Mouse (Mus musculus) kidney, adult 11 months (tissue): ENCODE measurements around the gene Exosc8.
"Not testable (repeated sequence)": the region's sequence is repeated elsewhere in the genome, so short reads cannot be mapped to it uniquely, and the experiment has no call there.

Source experiments
- DNase-seq: peaks from one replicate; pipeline ENCODE4 v3.0.0; 2022

The Exosc8 gene

DNA sequence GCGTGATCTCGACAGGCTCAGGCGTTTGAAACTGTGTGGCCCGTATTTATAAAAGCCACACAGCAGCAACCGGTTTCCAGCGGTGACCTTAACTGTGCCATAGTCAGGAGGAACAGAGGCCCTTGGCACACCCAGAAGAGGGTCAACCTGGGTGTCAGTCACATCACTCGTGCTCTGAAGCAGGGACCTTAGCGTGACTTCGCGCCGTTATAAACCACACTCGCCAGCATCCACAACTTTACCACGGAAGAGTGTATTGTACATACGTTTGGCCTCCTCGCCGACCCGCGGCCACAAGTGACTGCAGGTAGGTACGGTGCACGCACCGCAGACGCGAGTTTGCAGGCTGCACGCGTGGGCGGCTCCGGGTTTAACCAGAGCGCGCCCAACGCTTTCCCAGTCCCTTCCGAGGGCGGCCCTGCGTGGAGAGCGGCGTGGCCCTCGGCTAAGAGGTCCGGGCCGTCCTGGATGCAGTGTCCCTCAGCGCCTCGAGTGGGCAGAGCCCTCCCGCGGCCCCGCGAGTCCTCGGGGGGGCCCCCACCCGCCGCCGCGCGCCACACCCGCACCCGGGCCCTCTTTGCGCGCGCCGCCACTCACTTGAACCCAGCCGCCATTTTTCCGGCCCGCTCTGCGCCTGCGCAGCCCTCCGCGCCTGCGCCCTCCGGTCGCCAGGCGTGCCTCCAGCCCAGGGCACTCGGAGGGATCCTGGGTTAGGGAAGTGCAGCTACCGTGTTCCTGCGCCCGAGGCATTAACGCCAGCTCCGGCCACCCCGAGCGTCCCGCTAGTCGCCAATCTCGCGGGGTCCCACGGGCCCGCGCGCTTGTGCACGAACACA, 564 bp downstream of the Exosc8 start:
- peak; percentile 85 for DNase-seq

DNA sequence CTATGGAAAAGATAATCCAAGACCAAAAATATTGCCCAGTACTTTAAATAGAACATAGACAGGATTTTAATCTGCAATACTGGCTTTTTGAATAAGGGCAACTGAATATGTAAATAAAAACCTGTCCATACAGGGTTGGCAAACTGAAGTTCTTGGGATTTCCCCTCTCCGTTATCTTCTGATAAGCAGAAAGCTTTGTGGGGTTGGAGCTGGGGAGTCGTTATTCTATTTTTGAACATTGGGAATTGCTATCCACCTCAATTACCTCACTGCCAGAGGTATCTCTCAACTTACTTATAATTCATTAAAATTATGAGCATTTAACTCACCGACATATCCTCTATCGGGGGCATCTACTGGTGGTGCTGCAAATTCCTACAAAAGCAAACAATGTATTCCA, 2.8 kb downstream of the Exosc8 start:
- DNase-seq = no peak

DNA sequence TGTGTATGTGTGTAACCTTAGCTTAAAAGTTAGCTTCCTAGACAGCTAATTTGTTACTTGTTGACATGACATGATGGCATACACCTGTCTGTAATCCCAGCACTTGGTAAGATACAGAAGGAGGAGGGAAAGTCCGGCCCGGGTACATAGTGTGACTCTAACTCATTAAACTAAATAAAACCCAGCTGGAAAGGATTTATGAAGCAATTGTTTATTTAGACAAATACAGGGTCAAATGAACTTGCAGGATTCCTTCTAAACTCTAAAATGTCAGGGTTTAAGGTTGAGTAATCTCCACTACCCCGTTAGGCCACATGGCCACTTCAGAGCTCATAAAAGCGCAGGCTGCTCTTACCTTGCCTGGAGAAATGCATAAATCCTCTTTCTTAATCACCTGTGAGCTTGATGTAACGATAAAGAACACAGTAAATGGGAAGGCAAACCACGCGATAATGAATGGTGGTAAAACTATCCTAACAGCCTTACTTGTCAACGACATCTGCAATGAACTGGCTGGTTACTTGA, 3.5 kb downstream of the Exosc8 start:
- DNase-seq = no peak

- no peak for DNase-seq
Observed at GRCm38 (mm10) chr3:54728100-54728499, 7.1 kb downstream of the Exosc8 start.

DNA sequence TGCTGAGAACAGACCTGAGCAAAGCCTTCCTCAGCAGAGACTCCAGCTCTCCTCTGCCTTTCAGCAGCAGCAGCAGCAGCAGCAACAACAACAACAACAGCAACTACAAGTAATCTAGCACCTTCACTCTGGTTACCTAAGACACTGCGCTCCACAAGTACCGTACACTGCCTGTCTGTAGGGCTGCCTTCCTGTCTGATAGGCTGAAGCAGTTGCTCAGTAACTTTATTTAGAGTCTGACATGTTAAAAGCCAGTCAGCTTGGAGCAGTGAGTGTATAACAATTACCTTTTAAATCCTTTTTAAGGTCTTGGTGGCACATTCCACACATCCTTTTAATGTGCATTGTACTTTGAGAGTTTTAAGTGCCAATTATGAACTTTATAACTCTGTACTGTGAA, 7.6 kb downstream of the Exosc8 start:
- no peak for DNase-seq

DNA sequence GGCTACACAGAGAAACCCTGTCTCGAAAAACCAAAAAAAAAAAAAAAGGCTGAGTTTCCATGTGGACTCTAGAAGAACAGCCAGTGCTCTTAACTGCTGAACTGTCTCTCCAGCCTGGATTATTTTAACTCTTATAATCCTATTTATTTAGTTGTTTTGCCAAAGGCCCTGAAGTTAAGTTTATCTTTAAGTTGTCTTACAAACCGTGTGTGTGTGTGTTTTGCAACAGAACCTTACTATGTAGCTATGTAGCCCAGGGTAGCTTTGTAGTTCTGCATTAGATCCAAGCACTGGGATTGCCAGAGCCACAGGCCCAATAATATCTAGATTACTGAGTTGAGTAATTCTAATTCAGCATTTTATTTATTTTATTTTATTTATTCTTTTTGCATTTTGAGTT, 9.8 kb downstream of the Exosc8 start:
- no peak for DNase-seq

DNA sequence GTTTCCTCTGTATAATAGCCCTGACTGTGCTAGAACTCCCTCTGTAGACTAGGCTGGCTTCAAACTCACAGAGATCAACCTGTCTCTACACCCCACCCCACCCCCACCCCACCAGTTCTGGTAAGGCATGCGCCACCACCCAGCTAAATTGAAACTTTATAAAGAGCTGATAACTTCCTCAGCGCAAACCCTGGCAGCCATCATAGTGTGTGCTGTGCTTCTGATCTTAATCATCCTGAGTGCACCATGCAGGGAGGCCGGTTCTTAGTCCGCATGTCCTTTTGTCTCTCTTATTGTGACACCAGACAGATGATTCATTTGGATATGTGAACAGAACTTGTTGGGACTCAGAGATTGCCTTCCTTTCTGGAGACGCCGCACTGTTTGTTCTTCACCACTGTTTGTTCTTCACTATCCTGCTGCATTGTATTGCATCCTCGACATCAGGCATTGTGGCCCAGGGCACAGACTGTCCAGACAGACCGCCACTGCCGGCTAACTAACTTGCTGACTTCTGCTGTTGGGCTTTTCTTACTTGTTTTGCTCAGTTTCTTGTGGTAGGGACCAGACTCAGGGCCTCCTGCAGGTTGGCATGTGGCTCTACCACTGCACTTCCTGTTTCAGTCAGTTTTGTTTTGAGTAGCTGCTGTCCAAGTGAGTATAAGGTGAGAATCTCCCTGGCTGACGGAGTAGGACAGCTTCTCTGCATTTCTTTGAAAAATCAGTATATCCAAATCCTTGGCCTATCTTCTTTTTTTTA, 11.3 kb downstream of the Exosc8 start:
- DNase-seq = no peak

GRCm38 (mm10) chr3:54718947-54719346, 16.2 kb downstream of the Exosc8 start:
- DNase-seq = no peak

DNA sequence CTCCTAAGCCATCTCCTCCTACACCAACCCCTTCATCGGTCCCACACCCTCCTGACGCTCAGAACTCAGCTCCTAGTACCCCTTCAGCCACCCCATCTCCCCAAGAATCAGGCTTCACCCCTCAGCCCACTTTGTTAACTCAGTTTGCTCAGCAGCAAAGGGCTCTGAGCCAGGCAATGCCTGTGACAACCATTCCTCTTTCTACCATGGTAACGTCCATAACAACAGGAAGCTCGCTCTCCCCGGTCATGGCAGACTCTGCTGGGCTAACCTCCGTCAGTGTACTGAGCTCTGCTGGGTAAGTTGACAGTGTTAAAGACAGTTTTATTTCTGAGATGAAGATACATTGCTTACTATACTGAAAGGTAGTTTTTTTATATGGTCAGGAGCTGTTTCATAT, 17.8 kb downstream of the Exosc8 start:
- DNase-seq = no peak

- DNase-seq = no peak
Observed at GRCm38 (mm10) chr3:54715461-54715860, 19.7 kb downstream of the Exosc8 start.

- no peak for DNase-seq
Observed at GRCm38 (mm10) chr3:54714253-54714652, 20.9 kb downstream of the Exosc8 start, which contains the start of gene Gm21958. Gene Gm21958 (minus strand): TSS chr3:54714353.

DNA sequence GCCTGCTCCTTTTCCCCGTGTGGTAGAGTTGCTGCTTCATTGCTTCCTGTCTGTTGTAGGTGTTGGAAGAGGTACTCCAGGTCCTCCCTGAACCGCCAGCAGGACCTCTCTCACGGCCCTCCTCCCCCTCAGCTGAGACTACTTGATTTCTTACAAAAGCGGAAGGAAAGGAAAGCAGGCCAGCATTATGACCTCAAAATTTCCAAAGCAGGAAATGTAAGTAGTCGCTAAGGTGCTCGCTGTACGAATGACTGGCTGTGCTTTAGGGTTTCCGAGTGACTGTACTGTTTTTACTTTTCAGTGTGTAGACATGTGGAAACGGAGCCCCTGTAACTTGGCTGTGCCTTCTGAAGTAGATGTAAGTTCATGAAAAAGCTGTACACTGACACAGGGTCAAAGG, 26.2 kb downstream of the Exosc8 start:
- DNase-seq = no peak

- DNase-seq = not testable (repeated sequence)
Observed at GRCm38 (mm10) chr3:54704106-54704505, 31.1 kb downstream of the Exosc8 start.

DNA sequence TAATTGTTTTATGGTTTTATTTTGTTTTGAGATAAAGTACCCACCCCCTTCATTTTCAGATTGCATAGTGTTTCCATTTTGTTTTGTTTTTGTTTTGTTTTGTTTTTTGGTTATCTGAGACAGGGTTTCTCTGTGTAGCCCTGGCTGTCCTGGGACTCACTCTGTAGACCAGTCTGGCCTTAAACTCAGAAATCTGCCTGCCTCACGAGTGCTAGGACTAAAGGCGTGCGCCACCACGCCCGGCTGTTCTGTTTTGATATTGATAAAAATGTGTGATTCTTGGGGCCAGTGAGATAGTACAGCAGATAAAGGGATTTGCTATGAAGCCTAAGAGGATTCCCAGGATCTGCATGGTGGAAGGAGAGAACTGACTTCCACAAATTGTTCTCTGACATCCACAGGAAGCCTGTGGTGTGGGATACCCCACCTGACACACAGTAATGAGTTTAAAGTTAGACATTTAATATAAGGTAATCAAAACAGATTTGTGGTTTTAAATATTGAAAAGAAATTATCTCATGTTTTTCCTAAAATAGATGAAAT, 35.4 kb downstream of the Exosc8 start:
- no peak for DNase-seq

DNA sequence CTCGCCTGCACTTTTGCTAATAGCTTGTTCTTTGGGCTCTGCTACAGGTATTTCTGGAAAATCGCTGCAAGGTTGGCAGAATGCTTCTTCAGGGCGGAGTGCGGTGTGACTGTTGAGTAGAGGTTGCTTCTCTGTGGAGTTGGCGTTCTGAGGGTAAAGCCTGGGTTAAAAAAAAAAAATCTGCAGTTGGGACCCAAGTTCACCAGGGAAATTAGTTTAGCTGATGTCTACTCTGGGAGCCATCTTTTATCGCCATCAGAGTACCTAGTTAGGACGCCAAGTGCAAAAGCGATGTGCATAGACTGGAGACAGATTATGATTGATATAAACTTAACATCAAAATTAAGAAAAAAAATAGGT, 42.2 kb downstream of the Exosc8 start:
- no peak for DNase-seq

DNA sequence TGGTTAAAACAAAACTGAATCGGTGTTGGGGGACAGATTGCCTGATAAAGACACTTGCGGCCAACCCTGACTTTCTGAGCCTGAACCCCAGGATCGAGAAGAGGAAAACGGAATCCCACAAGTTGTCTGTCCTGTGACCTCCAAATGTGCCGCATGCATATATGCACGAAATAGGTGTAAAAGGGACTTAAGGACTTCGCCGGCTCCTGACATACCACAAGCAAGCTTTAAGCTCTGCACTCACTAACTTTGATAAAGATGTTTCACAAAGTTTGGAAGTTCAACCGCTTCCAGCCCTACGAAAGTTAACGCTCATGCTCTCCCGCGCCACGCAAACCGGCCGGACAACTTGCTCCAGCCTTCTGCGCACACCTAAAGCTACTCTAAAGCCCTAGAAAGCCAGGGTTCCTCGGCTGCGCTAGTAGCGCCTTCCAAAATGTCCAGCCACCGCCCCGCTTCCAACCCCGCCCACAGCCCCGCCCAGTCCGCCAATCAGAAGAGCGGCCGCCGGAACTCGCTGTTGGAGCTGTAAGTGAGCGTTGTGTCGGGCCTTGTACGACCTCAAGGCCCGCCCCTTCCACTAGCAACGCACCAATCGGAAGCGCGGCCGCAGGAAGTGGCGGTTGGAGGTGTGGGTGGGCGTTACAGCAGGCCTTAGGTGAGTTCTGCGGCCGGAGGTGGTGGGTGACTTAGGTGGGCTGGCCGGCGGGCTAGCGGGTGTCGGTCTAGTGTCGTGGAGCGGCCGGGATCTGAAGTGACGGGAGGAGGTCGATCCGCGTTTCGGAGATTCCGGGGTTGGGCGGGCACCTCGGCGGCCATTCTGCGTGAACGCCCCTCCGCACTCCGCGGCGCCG, 42.8 kb downstream of the Exosc8 start, which contains the start of gene Supt20:
Gene Supt20, plus strand, starts transcription at position 606 of the 854 bp plus-strand sequence.
- peak; percentile 94 for DNase-seq

DNA sequence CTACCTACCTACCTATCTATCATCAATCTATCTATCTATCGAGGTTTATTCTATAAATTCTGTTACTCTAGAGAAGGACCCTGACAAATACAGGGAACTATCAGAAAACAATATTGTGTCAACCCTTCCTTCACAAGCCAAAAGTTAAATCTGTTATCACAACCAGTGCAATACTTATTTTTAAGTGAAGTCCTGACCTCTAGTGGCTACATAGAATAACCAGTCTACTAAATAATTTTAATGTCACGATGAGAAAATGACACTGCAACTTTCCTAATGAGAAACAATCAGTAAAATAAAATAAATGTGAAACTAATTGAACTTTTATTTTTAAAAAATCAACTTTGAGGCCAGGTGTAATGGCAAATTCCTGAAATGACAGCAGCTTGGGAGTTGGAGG, 46.1 kb downstream of the Exosc8 start:
- DNase-seq = no peak

DNA sequence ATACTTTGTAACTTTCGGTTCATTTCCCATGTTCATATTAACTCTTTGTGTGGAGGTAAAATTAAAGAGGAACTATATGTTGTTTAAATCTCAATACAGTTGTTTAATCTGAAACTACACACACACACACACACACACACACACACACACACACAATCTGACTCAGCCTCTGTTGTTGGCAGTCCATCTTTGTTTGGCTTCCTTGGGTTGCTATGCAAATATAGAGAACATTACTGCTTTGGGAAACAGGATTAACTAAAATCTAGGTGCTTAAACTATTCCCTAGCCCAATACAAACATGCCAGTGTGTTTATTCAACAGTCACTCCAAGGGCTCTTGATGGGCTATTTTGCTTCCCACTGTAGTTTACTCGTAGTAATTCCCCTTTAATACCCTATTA, 47.9 kb downstream of the Exosc8 start:
- no peak for DNase-seq

DNA sequence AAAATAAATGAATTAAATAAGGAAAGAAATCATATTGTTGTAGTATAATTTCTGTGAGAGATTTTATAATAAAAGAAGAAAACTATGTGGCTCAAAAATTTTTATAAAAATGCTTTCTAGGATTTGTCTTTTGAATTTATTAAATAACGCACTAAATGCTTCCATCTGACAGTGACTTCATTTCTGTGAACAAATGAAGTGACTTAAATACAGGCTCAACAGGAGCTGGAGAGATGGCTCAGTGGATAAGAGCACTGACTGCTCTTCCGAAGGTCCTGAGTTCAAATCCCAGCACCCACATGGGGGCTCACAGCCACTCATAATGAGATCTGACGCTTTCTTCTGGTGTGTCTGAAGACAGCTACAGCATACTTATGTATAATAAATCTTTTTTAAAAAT, 50.0 kb downstream of the Exosc8 start:
- DNase-seq = no peak

GRCm38 (mm10) chr3:54681310-54682204, 53.6 kb downstream of the Exosc8 start:
- no peak for DNase-seq
